Mouse (Mus musculus): ENCODE results near the gene St6galnac4.

DNA sequence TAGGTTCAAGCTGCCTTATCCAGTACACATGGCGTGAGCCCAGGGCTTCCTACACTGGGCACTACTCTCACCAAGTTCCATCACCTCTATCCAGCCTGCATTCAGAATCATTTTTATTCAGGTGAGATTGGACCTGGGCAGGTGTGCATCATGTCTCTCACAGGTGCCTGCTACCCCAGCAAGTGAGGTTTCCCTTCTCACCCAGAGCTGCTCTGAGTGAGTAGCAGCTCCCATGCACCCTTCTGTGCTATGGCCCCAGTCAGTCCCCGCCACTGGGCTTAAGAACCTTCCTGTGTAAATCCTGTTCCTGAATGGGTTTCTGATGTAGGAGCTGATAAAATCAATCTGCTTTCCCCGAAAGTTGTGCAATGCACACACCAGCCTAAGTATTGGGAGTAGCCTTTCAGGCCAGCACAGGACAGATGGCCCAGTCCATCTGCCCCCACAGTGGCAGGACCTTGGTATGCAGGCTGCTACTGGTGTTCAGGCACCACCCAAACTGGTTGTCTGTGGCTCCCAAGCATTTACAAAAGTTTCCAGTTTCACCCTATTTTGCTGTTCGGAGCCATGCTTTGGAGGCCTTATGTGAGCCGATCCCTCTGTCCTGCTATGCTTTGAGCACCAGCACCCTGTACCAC, 37.3 kb downstream of the St6galnac4 start:
- TF ChIP-seq GATA1 (IDR thresholded peaks at IDR 0.05; ENCODE audit: borderline replicate concordance, low read length), result no peak
- no peak for TF ChIP-seq FLI1 (IDR thresholded peaks at IDR 0.05; ENCODE audit: low read length)

Measured in megakaryocyte, embryonic 14.5 days (primary cell).